Mouse (Mus musculus) liver, embryonic 14.5 days (tissue): ENCODE results near the gene Sowahb.

ENCODE experiments used
- CTCF ChIP-seq: IDR thresholded peaks from 2 replicates; pipeline ENCODE4 v1.5.1; 2016; ENCODE audit warnings: antibody characterized with exemption, low read depth, control low read depth
- EP300 ChIP-seq: IDR thresholded peaks from 2 replicates; pipeline ENCODE4 v1.6.1; 2016; ENCODE audit warnings: antibody characterized with exemption, low read depth

GRCm38 (mm10) chr5:93046306-93046845, 1.6 kb upstream of the Sowahb start:
- TF ChIP-seq CTCF (no peak), EP300 (no peak)
